Mouse (Mus musculus): ENCODE measurements around the gene D13Ertd608e. TPM values are rescaled to one million over a fixed set of nuclear protein-coding genes. Genes with fewer than 3 reads are reported as not detected.

The D13Ertd608e gene
- not detected for total RNA-seq (2023)

GRCm38 (mm10) chr13:119835320-119836056 lies at the start of gene D13Ertd608e:
D13Ertd608e (plus strand) TSS chr13:119836006.

GRCm38 (mm10) chr13:119790761-119791579 lies 44.8 kb upstream of the D13Ertd608e start, which contains the start of gene Zfp131:
Zfp131 (minus strand) TSS chr13:119790889.

GRCm38 (mm10) chr13:119830116-119830515 lies 5.7 kb upstream of the D13Ertd608e start, which contains the start of gene AF067063:
AF067063 (minus strand) TSS chr13:119830216.

GRCm38 (mm10) chr13:119894685-119895084 lies 58.9 kb downstream of the D13Ertd608e start, which contains the start of gene Tcstv1:
Tcstv1 (minus strand) TSS chr13:119894785.

Other genes starting within 250 kb of the D13Ertd608e start
- under 1 TPM in 1 of 2 experiments, not detected in 1; 0.41 TPM for gene Ccl28, start 212.2 kb upstream of the D13Ertd608e start, total RNA-seq (2023)
- gene Hmgcs1, start 145.6 kb upstream of the D13Ertd608e start, total RNA-seq (2023): 10 to 100 TPM; 44.1 to 46.9 TPM
- gene Nim1k, start 80.1 kb upstream of the D13Ertd608e start, total RNA-seq (2023): under 1 TPM; 0.73 to 0.95 TPM
- gene Zfp131, start 45.1 kb upstream of the D13Ertd608e start, total RNA-seq (2023): 10 to 100 TPM; 58.7 to 64.3 TPM
- gene AF067063, start 5.8 kb upstream of the D13Ertd608e start, total RNA-seq (2023): not detected
- gene Tcstv1, start 58.8 kb downstream of the D13Ertd608e start, total RNA-seq (2023): not detected
- gene Gm21761, start 93.3 kb downstream of the D13Ertd608e start, total RNA-seq (2023): not detected
- not detected for gene B020031M17Rik, start 114.8 kb downstream of the D13Ertd608e start, total RNA-seq (2023)
- not detected for gene Gm36079, start 191.0 kb downstream of the D13Ertd608e start, total RNA-seq (2023)
- gene Gm21188, start 216.2 kb downstream of the D13Ertd608e start, total RNA-seq (2023): under 1 TPM in 1 of 2 experiments, not detected in 1; 0.26 TPM

All from T-cell, adult 66 days (primary cell).